Mouse (Mus musculus) left cerebral cortex, postnatal 25 days (tissue): ENCODE results near the gene Acad12. TPM values are rescaled to one million over a fixed set of nuclear protein-coding genes. Genes with fewer than 3 reads are reported as not detected.
A peak's percentile ranks its signal among the peaks of the same experiment; 100 is the strongest.

Experiments used
- DNase-seq, 2 experiments: peaks; one replicate each; pipeline ENCODE4 v3.0.0; 2022; ENCODE audit warnings: low spot score in 2 of 2, mixed read lengths in 1 of 2
- intact Hi-C: fragments of 180-260 bp; cut with DNase I; formaldehyde crosslinking; loops from one replicate; pipeline ENCODE4 v1.15.1; 2025
- total RNA-seq, 2 experiments: library from RNA; stranded (reverse); gene quantifications; 2 replicates each; pipeline ENCODE4 v1.2.3; 2021

Gene Acad12
- total RNA-seq, 2 experiments from 2014 or later: 4.9 to 7.9 TPM

DNA sequence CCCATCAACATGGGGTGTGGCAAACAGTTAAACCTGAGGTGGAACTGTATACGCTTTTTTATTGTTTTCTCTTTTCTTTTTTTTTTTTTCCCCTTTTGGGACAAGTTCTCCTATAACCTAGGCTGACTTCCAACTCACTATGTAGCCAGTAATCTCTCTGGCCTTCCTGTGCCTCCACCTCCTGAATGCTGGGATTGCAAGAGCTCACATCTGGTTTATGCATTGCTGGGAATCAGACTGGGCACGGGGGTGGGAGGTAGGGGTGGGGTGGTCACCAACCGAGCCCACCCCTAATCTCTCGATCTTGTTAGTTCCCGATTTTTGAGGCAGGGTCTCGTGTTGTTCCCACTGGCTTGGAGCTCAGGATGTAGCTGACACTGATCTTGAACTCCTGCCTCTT lies 28.8 kb downstream of the Acad12 start:
- intact Hi-C loops: no loop called here
- no peak for DNase-seq

- intact Hi-C loops: no loop called here
- peak; percentile 71 to 90 for DNase-seq
These were observed 32.2 kb downstream of the Acad12 start for GRCm38 (mm10) chr5:121586400-121587039.

DNA sequence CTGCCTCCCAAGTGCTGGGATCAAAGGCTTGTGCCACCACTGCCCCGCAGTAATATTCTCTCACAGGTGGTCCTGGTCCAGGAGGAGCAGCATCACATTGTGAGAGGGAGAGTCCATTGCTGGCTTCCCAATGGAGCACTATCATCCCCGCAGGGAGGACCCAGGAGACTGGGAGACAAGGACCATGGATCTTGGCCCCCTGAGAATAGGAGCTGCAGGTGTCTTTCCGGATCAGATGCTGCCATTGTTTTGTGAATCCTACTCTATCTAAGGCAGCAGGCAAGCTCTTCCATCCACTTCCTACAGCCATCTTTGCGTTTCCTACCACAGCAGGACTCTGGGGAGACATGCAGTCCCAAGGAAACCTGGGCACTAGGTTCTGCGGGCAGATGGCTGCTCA lies 33.0 kb downstream of the Acad12 start:
- peak in 1 of 2 experiments; percentile 19 for DNase-seq
- intact Hi-C loops: no loop called here

DNA sequence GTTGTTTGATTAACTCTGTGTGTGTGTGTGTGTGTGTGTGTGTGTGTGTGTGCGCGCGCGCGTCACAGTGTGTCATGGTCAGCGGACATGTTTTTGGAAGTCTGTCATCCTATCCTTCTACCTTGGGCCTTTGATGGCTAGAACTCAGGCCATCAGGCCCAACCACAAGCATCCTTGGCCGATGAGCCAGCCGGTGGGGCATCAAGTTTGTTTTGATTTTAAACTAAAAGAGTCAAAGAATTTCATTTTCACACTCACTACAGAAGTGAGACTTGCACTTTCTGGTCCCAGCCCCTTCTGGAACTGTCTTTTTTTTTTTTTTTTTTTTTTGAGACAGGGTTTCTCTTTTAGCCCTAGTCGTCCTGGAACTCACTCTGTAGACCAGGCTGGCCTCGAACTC lies 33.7 kb downstream of the Acad12 start:
- no peak for DNase-seq
- intact Hi-C loops: no loop called here

GRCm38 (mm10) chr5:121583765-121584501 lies 34.8 kb downstream of the Acad12 start:
- intact Hi-C loops: no loop called here
- peak; percentile 52 to 65 for DNase-seq

GRCm38 (mm10) chr5:121581945-121582344 lies 36.8 kb downstream of the Acad12 start:
- DNase-seq: no peak
- intact Hi-C loops: no loop called here

DNA sequence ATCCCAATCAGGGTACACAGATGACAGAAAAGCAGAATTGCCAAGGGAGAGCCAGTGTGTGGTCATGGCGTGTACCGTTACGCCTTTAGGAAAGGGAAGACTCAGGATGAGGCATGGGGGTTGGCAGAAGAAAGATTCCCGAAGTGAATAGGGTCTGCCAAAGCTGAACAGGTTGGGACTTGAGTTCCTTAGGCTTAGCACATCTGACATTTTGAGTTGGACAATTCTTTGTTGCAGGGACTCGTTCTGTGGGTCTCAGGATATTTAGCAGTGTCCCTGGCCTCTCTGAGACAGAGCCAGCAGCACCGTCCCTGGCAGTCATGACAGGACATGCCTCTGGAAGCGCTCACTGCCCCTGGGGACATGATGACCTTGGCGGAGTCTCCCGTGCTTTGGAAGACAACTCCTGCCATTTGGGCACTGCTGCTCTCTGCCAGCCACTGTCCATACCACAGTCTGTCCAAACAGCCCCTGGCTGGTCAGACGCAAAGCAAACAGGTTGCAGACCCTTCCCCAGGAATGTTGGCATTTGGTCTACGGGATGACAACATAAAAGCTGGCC lies 41.7 kb downstream of the Acad12 start:
- DNase-seq: no peak
- intact Hi-C loops: no loop called here

GRCm38 (mm10) chr5:121575867-121576266 lies 42.9 kb downstream of the Acad12 start:
- intact Hi-C loops: no loop called here
- no peak for DNase-seq

DNA sequence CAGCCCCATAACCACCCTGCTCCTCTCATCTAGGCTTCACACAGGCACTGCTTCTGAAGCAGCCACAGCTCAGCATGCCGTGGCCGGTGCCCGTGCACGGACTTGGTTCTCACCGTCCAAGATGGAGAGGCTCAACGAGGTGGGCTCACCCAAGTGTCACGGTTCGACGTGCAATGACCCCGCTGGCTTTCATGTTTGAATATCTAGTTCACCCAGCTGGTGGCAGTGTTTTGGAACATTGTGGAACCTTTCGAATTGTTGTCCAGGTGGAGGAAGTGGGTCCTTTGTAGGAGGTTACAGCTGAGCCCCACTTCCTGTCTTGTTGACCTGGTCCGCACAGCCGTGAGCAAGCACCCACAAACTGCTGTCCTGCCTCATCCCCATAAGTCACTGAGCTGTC lies 44.6 kb downstream of the Acad12 start:
- intact Hi-C loops: no loop called here

DNA sequence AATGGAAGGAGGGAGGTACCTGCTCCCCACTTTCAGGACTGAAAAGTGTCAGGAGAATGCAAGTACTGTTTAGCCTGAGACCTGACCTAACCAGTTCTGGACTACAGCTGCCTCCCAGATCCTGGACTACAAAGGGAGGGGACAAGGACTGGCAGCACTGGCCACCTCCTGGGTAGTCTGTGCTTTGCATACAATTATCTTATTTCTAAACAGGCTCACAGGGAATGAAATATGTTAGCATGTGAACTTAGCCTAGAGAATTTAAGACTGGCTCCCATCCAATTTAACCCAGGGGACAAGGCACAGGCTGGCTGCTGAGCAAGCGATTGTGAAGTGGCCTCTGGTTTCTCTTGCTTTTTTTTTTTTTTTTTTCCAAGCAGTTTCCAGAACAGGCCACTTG lies 48.0 kb downstream of the Acad12 start:
- DNase-seq: no peak
- intact Hi-C loops: no loop called here

More for the DNA sequence above, 44.6 kb downstream of the Acad12 start:
- no peak for DNase-seq

- intact Hi-C loops: no loop called here
- no peak for DNase-seq
These were observed 48.8 kb downstream of the Acad12 start for GRCm38 (mm10) chr5:121569881-121570420.

GRCm38 (mm10) chr5:121566035-121566681 lies 52.6 kb downstream of the Acad12 start:
- intact Hi-C loops: no loop called here

GRCm38 (mm10) chr5:121564468-121564895 lies 54.3 kb downstream of the Acad12 start:
- intact Hi-C loops: loop anchor here (1.0 kb wide), 1 partner anchor 38 kb away; no protein-coding TSS in a partner anchor

More at GRCm38 (mm10) chr5:121566035-121566681, 52.6 kb downstream of the Acad12 start:
- no peak for DNase-seq

DNA sequence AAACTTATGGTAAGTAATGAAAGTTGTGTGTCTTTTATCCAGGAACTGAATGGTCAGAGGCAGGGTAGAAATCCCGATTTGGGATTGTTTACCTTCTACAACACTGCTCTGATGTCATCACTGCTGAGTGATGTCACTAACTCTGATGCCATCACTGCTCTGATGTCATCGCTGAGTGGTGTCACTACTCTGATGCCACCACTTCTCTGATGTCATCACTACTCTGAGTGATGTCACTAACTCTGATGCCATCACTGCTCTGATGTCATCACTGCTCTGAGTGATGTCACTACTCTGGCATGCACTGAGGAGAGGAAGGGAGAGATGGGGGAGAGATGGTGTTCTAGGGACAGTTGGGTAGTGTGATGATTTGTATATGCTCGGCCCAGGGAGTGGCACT lies 56.3 kb downstream of the Acad12 start:
- intact Hi-C loops: no loop called here
- no peak for DNase-seq

More at GRCm38 (mm10) chr5:121564468-121564895, 54.3 kb downstream of the Acad12 start:
- peak; percentile 81 to 86 for DNase-seq

DNA sequence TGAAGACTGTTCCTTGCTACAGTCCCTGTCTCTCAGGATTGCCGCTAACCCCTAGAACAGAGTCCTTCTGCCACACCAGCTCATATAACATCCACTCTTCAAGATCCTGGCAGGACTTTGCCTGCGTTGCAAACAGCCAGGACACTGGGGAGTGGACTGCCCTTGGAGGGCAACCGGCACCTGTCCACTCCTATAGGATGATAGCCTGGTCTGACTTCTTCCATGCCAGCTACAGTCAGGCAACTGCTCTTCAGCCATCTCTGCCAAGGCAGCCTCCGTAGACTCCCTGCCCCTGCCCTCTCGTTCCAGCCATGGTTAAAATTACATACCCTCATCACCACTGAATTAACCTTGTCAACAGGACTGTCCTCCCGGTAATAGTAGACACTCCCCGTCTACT lies 69.5 kb downstream of the Acad12 start:
- DNase-seq: no peak
- intact Hi-C loops: no loop called here

DNA sequence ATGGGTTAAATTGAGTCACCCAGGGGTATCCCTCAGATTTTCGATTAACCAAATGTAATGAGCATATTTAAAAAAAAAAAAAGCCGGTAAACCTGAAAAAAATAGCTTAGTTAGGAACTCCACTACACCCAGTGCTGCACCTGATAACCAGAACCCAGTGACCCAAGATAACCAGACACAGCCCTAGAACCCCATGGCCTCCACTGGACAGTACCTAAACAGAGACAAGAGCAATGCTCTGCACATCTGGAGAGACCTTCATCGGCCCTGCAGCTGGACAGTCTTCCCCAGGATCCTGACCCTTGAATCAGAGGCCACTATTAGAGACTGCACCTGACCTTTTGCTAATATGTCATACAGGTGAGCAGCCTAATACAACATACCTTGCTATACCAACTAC lies 71.7 kb downstream of the Acad12 start:
- no peak for DNase-seq

More for the DNA sequence above, 71.7 kb downstream of the Acad12 start:
- intact Hi-C loops: loop anchor here (2.0 kb wide), 1 partner anchor 56 kb away; no protein-coding TSS in a partner anchor
